In the genomic region with DNA sequence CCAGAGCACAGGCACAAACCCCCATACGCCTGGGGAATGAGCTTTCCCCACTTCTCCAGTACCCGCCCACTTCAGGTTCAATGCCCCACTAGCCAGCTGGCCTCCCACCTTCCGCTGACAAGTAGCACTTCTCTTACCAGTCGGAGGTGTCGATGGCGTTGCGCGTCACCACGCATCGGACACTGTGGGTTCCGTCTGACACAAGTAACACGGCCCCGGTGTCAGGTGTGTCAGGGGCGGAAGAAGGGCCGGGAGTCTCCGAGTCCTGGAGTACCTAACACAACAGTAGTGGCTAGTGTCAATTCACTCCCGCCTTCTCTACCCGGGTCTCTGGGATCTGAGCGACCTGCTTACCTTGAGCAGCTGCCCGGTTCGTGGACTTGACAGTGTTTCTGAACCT, we compare ENCODE assay signal across 9 mouse cellular contexts. TPM values are rescaled to one million over a fixed set of nuclear protein-coding genes. Genes with fewer than 3 reads are reported as not detected.
DNase-seq lines count a peak whose midpoint lies in the region; ATAC-seq and TF ChIP-seq lines count a peak whose summit lies in the region.
"Had no signal": no experiment of that assay in that cellular context is flagged by ENCODE, and none has a peak within 500 bp of the region (broad histone marks: within the 10 kb centered on the region; RNA-seq: fewer than 3 reads in every experiment).

No protein-coding gene starts in this region.

- peak overlapping the region; percentile 81 for H3K4me3 ChIP-seq in heart, embryonic 10.5 days
- peak overlapping the region; percentile 76 for H3K4me3 ChIP-seq in ES-Bruce4 (ENCODE audit: low read depth, low read length)
- H3K4me3 ChIP-seq in embryonic facial prominence, embryonic 15.5 days (replicated peaks), result peak overlapping the region; percentile 71
- peak overlapping the region; percentile 84 for H3K4me3 ChIP-seq in liver, embryonic 16.5 days (ENCODE audit: low read depth, low read length)
- H3K4me3 ChIP-seq in neural tube, embryonic 12.5 days, result peak overlapping the region; percentile 49

- peak overlapping the region; percentile 85 for H3K27ac ChIP-seq in heart, embryonic 10.5 days
- H3K27ac ChIP-seq in ES-Bruce4 (ENCODE audit: insufficient read depth, low read length), result no peak overlapping the region
- peak overlapping the region; percentile 96 for H3K27ac ChIP-seq in embryonic facial prominence, embryonic 15.5 days (replicated peaks)
- peak overlapping the region; percentile 95 for H3K27ac ChIP-seq in liver, embryonic 16.5 days (ENCODE audit: low read length)
- H3K27ac ChIP-seq in neural tube, embryonic 12.5 days, result no peak overlapping the region

- DNase-seq in heart, embryonic 10.5 days (ENCODE audit: low spot score), result no peak
- DNase-seq in heart, postnatal 10 days, result no peak
- no peak for DNase-seq in cerebellum, adult 11-12 months

- peak overlapping the region; percentile 93 for H3K4me2 ChIP-seq in embryonic facial prominence, embryonic 15.5 days (replicated peaks)
- peak overlapping the region; percentile 99 for H3K4me2 ChIP-seq in liver, embryonic 16.5 days (ENCODE audit: low read depth, low read length)
- H3K4me2 ChIP-seq in neural tube, embryonic 12.5 days (replicated peaks), result peak overlapping the region; percentile 96

- TF ChIP-seq EP300 in ES-Bruce4 (IDR thresholded peaks at IDR 0.05; ENCODE audit: insufficient read depth, low read depth, low read length), result no peak

- H3K9me3 ChIP-seq in heart, embryonic 10.5 days, result no peaks in the 10 kb centered on the region
- H3K9me3 ChIP-seq in ES-Bruce4 (replicated peaks; ENCODE audit: control insufficient read depth, insufficient read depth, low read length, poor library complexity, severe bottlenecking), result no peaks in the 10 kb centered on the region
- no peaks in the 10 kb centered on the region for H3K9me3 ChIP-seq in embryonic facial prominence, embryonic 15.5 days (replicated peaks)
- H3K9me3 ChIP-seq in liver, embryonic 16.5 days (replicated peaks; ENCODE audit: control insufficient read depth, low read length), result no peaks in the 10 kb centered on the region
- H3K9me3 ChIP-seq in neural tube, embryonic 12.5 days, result no peaks in the 10 kb centered on the region

- peaks cover 26% of the 10 kb centered on the region for H3K4me1 ChIP-seq in heart, embryonic 10.5 days
- H3K4me1 ChIP-seq in ES-Bruce4 (ENCODE audit: control insufficient read depth, insufficient read depth, low read length), result no peaks in the 10 kb centered on the region
- H3K4me1 ChIP-seq in embryonic facial prominence, embryonic 15.5 days, result peaks cover 23% of the 10 kb centered on the region
- peaks cover 18% of the 10 kb centered on the region for H3K4me1 ChIP-seq in liver, embryonic 16.5 days (ENCODE audit: control insufficient read depth, low read depth, low read length)
- H3K4me1 ChIP-seq in neural tube, embryonic 12.5 days, result peaks cover 23% of the 10 kb centered on the region

- TF ChIP-seq CTCF in ES-Bruce4 (IDR thresholded peaks at IDR 0.05; ENCODE audit: low read depth, low read length), result no peak

- peaks cover 48% of the 10 kb centered on the region for H3K36me3 ChIP-seq in heart, embryonic 10.5 days
- H3K36me3 ChIP-seq in ES-Bruce4 (ENCODE audit: control insufficient read depth, insufficient read depth, low read length, poor library complexity, severe bottlenecking), result peaks cover 17% of the 10 kb centered on the region
- peaks cover 42% of the 10 kb centered on the region for H3K36me3 ChIP-seq in embryonic facial prominence, embryonic 15.5 days
- peaks cover 12% of the 10 kb centered on the region; the same call in 1 of the 2 replicates for H3K36me3 ChIP-seq in liver, embryonic 16.5 days (ENCODE audit: control insufficient read depth, insufficient read depth)
- peaks cover 47% of the 10 kb centered on the region for H3K36me3 ChIP-seq in neural tube, embryonic 12.5 days

- peaks cover 2% of the 10 kb centered on the region; the same call in 1 of the 2 replicates for H3K27me3 ChIP-seq in heart, embryonic 10.5 days (ENCODE audit: insufficient read depth, poor library complexity, severe bottlenecking)
- H3K27me3 ChIP-seq in ES-Bruce4 (ENCODE audit: control insufficient read depth, insufficient read depth, low read length, poor library complexity, severe bottlenecking), result no peaks in the 10 kb centered on the region
- no peaks in the 10 kb centered on the region for H3K27me3 ChIP-seq in embryonic facial prominence, embryonic 15.5 days
- no peaks in the 10 kb centered on the region for H3K27me3 ChIP-seq in liver, embryonic 16.5 days (ENCODE audit: control insufficient read depth, insufficient read depth, low read depth, low read length)
- no peaks in the 10 kb centered on the region for H3K27me3 ChIP-seq in neural tube, embryonic 12.5 days (replicated peaks)

- H3K9ac ChIP-seq in ES-Bruce4 (ENCODE audit: low read depth, poor library complexity, severe bottlenecking), result peak overlapping the region; percentile 64
- H3K9ac ChIP-seq in embryonic facial prominence, embryonic 15.5 days, result peak overlapping the region; percentile 52
- H3K9ac ChIP-seq in liver, embryonic 16.5 days (ENCODE audit: low read depth, low read length), result peak overlapping the region; percentile 80
- peak overlapping the region; percentile 69 for H3K9ac ChIP-seq in neural tube, embryonic 12.5 days

- 0% methylated on average over 21 of the region's 21 CpGs for WGBS in heart, embryonic 10.5 days
- 0% methylated on average over 21 of the region's 21 CpGs for WGBS in embryonic facial prominence, embryonic 15.5 days
- WGBS in liver, embryonic 16.5 days (ENCODE audit: insufficient replicate concordance), result under 1% methylated on average over 21 of the region's 21 CpGs
- WGBS in neural tube, embryonic 12.5 days, result 0% methylated on average over 21 of the region's 21 CpGs

- no peak for TF ChIP-seq POLR2A in ES-Bruce4 (IDR thresholded peaks at IDR 0.05; ENCODE audit: insufficient read depth, low read length)

- intact Hi-C loops in heart, postnatal 10 days (cut with DNase I), result no loop called here

- peak; percentile 37 for ATAC-seq in embryonic facial prominence, embryonic 15.5 days (ENCODE audit: insufficient number of reproducible peaks, low FRiP score, low TSS enrichment, low read depth)
- ATAC-seq in inflammation-experienced regulatory T-cells, adult 6 months, result peak; percentile 43
- peak; percentile 37 for ATAC-seq in liver, embryonic 16.5 days (ENCODE audit: low read depth)
- peak; percentile 55 for ATAC-seq in neural tube, embryonic 12.5 days (ENCODE audit: low FRiP score, low read depth)

RNA-seq across cellular contexts. Expression of gene Acd, which starts 0.3 kb away (rescaled TPM):
- polyA plus RNA-seq in heart, embryonic 10.5 days (2016; fragmentation: Nextera tagmentation; extraction: Ambion mirVana), result 46.6 and 52.9 TPM in 2 replicates
- total RNA-seq in heart, postnatal 10 days (2021), result 10 to 100 TPM; 20.8 to 21.2 TPM
- polyA plus RNA-seq in ES-Bruce4 (2011; ENCODE audit: insufficient read depth, insufficient read length, low read depth, missing spikeins), result 30.1 and 36.7 TPM in 2 replicates
- polyA plus RNA-seq in embryonic facial prominence, embryonic 15.5 days (2015; fragmentation: Nextera tagmentation; extraction: Ambion mirVana), result 65.0 and 73.3 TPM in 2 replicates
- 10 to 100 TPM; 53.2 to 71.2 (median 54.5) TPM for polyA plus RNA-seq in inflammation-experienced regulatory T-cells, adult 6 months (2017; shearing (Covaris generic))
- 19.1 and 20.8 TPM in 2 replicates for polyA plus RNA-seq in liver, embryonic 16.5 days (2015; fragmentation: Nextera tagmentation; extraction: Ambion mirVana)
- 84.1 and 90.7 TPM in 2 replicates for polyA plus RNA-seq in neural tube, embryonic 12.5 days (2016; fragmentation: Nextera tagmentation; extraction: Ambion mirVana)

RNA-seq across cellular contexts. Expression of gene Pard6a, which starts 0.4 kb away (rescaled TPM):
- polyA plus RNA-seq in heart, embryonic 10.5 days (2016; fragmentation: Nextera tagmentation; extraction: Ambion mirVana), result 12.8 and 14.1 TPM in 2 replicates
- 1 to 10 TPM; 7.1 to 9.1 TPM for total RNA-seq in heart, postnatal 10 days (2021)
- 10.4 and 10.9 TPM in 2 replicates for polyA plus RNA-seq in ES-Bruce4 (2011; ENCODE audit: insufficient read depth, insufficient read length, low read depth, missing spikeins)
- polyA plus RNA-seq in embryonic facial prominence, embryonic 15.5 days (2015; fragmentation: Nextera tagmentation; extraction: Ambion mirVana), result 17.5 and 20.4 TPM in 2 replicates
- 10 to 100 TPM in 1 of 3 experiments, 1 to 10 TPM in 2; 7.2 to 11.0 (median 9.0) TPM for polyA plus RNA-seq in inflammation-experienced regulatory T-cells, adult 6 months (2017; shearing (Covaris generic))
- 5.7 and 6.1 TPM in 2 replicates for polyA plus RNA-seq in liver, embryonic 16.5 days (2015; fragmentation: Nextera tagmentation; extraction: Ambion mirVana)
- polyA plus RNA-seq in neural tube, embryonic 12.5 days (2016; fragmentation: Nextera tagmentation; extraction: Ambion mirVana), result 31.9 and 38.5 TPM in 2 replicates

RNA-seq across cellular contexts. Expression of gene 4933405L10Rik, which starts 6.9 kb away (rescaled TPM):
- polyA plus RNA-seq in heart, embryonic 10.5 days (2016; fragmentation: Nextera tagmentation; extraction: Ambion mirVana), result not detected in 2 replicates
- total RNA-seq in heart, postnatal 10 days (2021), result not detected
- not detected in 2 replicates for polyA plus RNA-seq in ES-Bruce4 (2011; ENCODE audit: insufficient read depth, insufficient read length, low read depth, missing spikeins)
- polyA plus RNA-seq in embryonic facial prominence, embryonic 15.5 days (2015; fragmentation: Nextera tagmentation; extraction: Ambion mirVana), result 0.20 and 0.37 TPM in 2 replicates
- polyA plus RNA-seq in inflammation-experienced regulatory T-cells, adult 6 months (2017; shearing (Covaris generic)), result not detected
- polyA plus RNA-seq in liver, embryonic 16.5 days (2015; fragmentation: Nextera tagmentation; extraction: Ambion mirVana), result not detected in 2 replicates
- not detected in 2 replicates for polyA plus RNA-seq in neural tube, embryonic 12.5 days (2016; fragmentation: Nextera tagmentation; extraction: Ambion mirVana)
- polyA plus RNA-seq: brain, embryonic 14.5 days had no signal

RNA-seq across cellular contexts. Expression of gene Enkd1, which starts 7.4 kb away (rescaled TPM):
- polyA plus RNA-seq in heart, embryonic 10.5 days (2016; fragmentation: Nextera tagmentation; extraction: Ambion mirVana), result 18.7 and 28.8 TPM in 2 replicates
- 1 to 10 TPM; 2.9 to 3.5 TPM for total RNA-seq in heart, postnatal 10 days (2021)
- polyA plus RNA-seq in ES-Bruce4 (2011; ENCODE audit: insufficient read depth, insufficient read length, low read depth, missing spikeins), result 18.6 and 20.1 TPM in 2 replicates
- 25.7 and 33.4 TPM in 2 replicates for polyA plus RNA-seq in embryonic facial prominence, embryonic 15.5 days (2015; fragmentation: Nextera tagmentation; extraction: Ambion mirVana)
- polyA plus RNA-seq in inflammation-experienced regulatory T-cells, adult 6 months (2017; shearing (Covaris generic)), result 1 to 10 TPM; 1.3 to 2.9 (median 1.9) TPM
- 3.5 and 4.1 TPM in 2 replicates for polyA plus RNA-seq in liver, embryonic 16.5 days (2015; fragmentation: Nextera tagmentation; extraction: Ambion mirVana)
- 19.4 and 20.3 TPM in 2 replicates for polyA plus RNA-seq in neural tube, embryonic 12.5 days (2016; fragmentation: Nextera tagmentation; extraction: Ambion mirVana)

RNA-seq across cellular contexts. Expression of gene Carmil2, which starts 14.5 kb away (rescaled TPM):
- 0.31 and 0.63 TPM in 2 replicates for polyA plus RNA-seq in heart, embryonic 10.5 days (2016; fragmentation: Nextera tagmentation; extraction: Ambion mirVana)
- under 1 TPM; 0.62 to 0.93 TPM for total RNA-seq in heart, postnatal 10 days (2021)
- polyA plus RNA-seq in ES-Bruce4 (2011; ENCODE audit: insufficient read depth, insufficient read length, low read depth, missing spikeins), result 4.7 and 5.6 TPM in 2 replicates
- 0.77 and 1.0 TPM in 2 replicates for polyA plus RNA-seq in embryonic facial prominence, embryonic 15.5 days (2015; fragmentation: Nextera tagmentation; extraction: Ambion mirVana)
- 1 to 10 TPM; 4.6 to 6.8 (median 6.6) TPM for polyA plus RNA-seq in inflammation-experienced regulatory T-cells, adult 6 months (2017; shearing (Covaris generic))
- 0.33 and 0.40 TPM in 2 replicates for polyA plus RNA-seq in liver, embryonic 16.5 days (2015; fragmentation: Nextera tagmentation; extraction: Ambion mirVana)
- polyA plus RNA-seq in neural tube, embryonic 12.5 days (2016; fragmentation: Nextera tagmentation; extraction: Ambion mirVana), result 12.4 and 13.8 TPM in 2 replicates

Comparison
In these comparisons a context has a peak if more than half of its experiments do, and no peak if none do; other contexts are left out.
1. H3K27ac ChIP-seq: peak in heart, embryonic 10.5 days (single experiment), embryonic facial prominence, embryonic 15.5 days (single experiment) and liver, embryonic 16.5 days (single experiment); none in ES-Bruce4 (single experiment) and neural tube, embryonic 12.5 days (single experiment).
2. Peak in every context shown above with its lines, with median percentiles within 50 percentile points of each other: H3K4me3 ChIP-seq, H3K9ac ChIP-seq, ATAC-seq and H3K4me2 ChIP-seq.